Mouse (Mus musculus) c-Kit-negative CD71-positive TER-119-positive erythroid progenitor cells, embryonic 14.5 days (primary cell): ENCODE measurements around the gene Flt3l.
"Not testable (repeated sequence)": the region's sequence is repeated elsewhere in the genome, so short reads cannot be mapped to it uniquely, and the experiment has no call there.

ENCODE experiments used
- DNase-seq: peaks from one replicate; pipeline ENCODE4 v3.0.0-alpha.2; 2013; ENCODE audit warnings: low read depth, low spot score

Gene Flt3l

DNA sequence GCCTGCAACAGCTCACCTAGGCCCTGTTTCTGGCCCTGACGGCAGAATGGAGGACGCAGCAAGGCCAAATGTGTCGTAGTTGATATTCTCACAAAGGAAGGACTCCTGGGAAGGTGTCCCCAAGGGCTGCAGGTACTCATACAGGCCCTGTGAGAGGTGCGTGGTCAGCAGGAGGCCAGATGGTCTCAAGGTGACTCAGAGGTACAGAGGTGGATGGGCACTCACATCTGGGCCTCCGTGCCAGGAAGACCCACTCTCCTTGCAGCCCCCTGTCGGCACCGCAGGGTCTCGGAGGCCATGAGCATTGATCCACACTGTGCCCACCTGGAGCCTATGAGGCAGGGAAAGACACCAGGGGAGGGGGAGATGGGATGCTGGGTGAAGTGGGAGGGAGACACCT, 9.2 kb upstream of the Flt3l start:
- DNase-seq: no peak

DNA sequence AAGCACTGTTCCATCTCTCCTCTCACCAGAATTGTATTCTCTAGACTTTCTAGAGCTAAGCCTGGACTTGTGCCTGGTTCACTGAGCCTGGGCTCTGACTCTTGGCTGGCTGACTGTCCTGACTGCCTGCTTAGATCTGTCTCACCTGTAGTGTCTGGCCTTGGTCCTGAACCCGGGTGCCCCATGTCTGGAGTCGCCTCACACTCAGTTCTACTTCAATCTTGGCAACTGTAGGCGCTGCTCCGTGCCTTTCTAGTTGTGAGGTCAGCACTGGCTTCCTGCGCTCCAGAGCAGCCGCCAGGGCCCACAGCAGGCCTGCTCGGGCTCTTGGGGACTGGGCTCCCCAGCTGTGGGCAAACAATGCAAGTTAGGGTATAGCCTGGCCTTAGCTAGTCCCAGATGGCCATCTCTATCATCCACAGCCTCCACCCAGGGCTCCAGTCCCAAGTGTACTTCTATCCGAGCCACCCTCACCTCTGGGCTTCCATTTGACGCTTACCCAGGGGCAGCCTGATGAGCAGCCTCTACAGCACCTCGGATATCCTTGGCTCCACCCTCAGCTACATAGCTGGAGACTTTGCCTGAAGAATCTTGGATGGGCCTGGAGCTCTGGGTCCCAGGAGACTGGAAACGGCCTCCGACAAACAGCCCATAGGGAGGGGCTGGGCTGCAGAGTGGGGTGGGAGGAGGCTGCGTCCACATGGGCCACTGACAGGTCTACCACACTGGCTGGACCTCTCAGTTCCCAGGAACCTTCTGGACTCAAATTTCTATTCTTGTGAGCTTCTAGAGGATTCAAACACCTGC, 8.3 kb upstream of the Flt3l start:
- DNase-seq: no peak

DNA sequence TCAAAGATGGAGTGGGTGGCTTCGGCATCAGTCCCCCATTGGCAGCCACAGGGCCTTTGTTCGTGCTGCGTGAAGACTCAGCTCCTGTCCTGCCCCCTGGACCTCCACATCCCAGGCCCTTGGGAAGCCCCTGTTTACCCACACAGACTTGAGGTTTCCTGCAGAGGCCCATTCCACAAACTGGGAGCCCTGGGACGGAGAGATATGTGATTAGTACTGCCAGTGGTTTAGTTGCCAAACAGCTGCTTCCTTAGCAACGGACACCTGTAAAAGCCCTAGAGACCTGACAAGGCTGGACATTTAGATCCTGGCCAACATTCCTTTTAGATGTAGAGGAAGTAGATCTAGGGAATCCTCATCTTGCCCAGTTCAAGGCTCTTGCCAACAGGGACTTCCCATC, 5.7 kb upstream of the Flt3l start:
- DNase-seq: no peak

DNA sequence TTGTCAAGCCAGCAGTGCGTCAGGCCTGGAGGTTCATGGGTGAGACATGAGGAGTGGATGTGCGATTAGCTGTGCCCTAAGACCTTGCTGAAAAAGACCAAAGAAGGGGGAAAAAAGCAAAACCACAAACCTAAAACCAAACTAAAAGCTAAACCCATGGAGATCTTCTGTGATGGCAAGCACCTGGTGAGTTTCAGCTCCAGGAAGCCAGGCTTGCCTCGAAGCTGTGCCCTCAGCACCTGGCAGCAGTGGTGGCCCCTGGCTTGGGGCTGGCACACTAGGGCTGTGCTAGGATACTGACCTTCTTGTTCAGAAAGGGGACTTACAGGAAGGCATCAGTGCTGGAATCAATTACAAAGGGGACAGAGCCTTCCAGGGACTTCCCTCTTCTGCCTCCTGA, 5.1 kb upstream of the Flt3l start:
- DNase-seq: no peak

DNA sequence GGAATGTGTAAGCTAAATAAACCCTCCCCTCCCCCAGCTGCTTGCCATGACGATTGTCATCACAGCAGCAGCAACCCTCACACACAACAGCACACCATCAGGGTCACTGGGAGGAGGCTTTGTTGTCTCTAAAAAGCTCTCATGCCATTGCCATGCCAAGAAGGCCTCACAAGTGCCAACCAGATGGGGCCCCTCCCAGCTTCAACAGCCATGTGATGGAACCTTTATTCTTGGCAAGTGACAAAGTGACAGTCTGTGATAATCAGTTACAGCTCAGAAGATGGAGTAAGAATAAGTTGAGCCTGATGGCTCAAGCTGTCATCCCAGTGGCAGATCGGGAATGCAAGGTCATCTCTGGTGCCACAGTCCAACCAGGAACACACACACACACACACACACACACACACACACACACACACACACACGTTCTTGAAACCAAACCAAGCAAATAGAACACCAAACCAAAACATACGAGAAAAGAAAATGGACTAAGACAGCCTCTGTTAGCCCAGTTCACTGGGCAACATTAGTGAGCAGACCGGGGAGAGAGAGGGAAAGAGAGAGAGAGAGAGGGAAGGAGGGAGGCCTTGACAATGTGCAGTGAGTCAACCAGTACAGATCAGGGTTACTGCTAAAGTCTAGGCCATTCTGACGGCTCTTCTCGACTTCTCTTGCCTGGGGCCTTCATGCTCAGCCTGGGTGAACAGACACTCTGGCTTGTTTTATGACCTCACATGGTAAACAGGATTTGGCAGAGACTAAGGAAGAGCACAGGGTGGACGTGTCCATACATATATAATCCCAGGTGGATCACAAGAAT, 3.9 kb upstream of the Flt3l start:
- DNase-seq: no peak

DNA sequence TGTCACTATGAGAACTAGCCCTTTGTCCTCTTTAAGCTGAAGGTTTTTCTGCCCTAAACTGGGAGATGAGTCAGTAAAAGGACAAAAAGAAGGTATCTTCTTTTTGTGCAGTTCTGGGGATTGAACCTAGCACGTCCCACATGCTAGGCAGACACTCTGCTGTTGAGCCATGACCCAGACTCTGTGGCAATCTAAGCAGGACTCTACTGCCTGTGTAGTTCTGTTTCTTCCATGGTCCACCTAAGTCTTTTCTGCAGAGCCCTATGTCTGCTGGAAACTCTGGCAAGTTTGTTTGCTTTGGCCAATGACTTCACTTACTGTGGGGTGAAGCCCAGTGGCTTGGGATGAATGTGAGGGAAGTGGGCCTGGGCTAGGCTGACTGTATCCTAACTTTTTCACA, 2.2 kb upstream of the Flt3l start:
- no peak for DNase-seq

DNA sequence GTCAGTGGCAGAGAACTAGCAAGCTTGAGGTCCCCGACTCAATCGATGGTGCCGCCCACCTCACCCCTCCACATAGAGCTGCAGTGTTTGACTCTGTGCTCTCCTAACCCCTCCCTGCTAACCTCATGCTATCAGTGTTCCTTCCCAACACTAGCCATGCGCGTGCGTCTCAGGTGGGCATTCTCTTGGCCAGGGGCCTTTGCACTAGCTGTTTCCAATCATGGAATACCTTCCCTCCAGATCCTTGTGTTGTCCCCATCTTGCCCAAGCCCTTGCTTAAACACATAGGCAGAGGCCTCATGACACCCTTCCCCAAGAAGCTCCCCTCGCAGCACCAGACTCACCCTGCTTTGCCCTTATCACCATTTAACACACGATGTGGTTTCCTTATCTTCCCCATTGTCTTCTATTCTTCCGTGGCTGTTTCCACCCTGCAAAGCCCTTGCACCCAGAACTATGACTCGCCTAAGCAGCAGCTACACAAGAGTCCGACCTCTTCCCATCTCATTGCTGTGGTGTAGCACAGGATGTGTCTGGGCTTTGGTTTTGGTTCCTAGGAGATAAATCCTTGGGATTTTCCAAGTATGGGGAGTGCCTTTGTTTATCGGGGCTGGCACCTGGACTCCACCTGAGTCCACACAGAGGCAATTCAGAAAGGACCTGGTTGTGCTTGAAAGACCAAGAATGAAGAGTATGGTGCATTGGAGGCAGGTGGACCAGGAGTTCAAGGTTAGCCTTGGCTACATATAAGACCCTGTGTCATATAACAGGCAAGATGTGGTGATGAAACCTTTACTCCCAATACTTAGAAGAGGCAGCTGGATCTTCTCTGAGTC, 1.2 kb upstream of the Flt3l start:
- no peak for DNase-seq

DNA sequence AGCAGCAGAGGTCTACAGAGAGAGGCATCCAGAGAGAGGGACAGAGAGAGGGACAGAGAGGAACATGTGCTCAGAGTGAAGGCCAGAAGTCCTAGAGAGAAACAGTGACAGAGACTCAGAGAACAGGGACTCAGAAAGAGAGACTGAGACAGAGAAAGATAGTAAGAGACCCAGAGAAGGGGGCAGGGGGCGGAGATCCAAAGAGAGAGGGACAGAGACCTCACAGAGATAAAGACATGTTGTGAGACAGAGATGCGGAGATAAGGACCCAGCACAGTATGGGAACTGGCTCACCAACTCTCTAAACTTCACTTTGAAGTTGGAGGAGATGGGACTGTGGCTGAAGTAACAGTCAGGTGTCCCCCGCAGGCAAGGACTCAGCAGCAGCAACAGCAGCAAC, 862 bp downstream of the Flt3l start:
- no peak for DNase-seq

DNA sequence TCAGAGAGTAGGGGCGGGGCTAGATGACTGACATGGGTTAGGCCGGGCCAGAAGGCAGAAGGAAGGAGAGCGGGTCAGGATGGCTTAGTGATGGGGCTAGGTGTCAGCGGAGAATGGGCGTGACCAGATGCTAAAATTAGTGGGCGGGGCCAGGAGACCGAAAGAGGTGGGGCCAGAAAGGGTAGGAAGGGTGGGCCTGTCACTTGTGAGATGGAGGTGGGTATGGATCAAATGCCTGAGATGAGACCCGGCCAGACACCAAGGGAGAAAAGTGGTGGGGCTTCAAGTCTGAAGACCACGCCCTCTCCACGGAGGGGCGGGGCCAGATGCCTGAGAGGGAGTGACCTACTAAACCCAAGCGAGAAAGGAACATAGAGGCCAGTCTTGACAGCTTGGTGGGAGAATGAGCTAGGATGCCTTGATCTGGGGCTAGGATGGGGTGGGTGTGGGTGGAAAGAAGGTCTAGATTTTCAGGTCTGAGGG, 1.6 kb downstream of the Flt3l start:
- DNase-seq: no peak

DNA sequence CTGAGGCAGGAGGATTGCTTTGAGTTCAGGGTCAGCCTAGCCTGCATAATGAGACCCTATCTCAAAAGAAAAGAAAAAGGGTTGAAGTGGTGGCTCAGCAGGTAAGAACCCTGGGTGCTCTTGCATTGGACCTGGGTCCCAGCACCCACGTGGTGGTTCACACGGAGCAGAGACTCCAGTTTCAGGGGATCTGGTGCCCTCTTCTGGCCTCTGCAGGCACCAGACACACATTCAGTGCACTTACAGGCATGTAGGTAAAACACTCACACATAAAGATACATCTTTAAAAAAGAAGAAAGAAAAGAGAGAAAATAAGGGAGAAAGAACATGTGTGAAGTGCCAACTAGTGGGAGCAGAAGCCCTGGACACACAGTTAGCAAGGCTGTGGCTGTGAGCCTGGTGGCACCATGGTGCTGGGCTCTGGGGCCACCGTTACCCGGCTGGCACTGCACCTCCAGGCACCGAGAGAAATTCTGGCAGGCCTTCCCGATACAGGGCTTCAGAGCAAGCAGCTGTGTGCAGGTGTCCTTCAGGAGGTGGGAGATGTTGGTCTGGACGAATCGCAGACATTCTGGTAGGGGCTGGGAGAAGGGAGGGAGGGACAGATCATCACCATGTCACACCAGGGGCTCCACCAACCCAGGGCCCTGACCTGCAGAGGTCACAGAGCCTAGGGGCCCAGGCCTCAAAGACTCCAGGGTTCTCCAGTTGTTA, 2.6 kb downstream of the Flt3l start:
- no peak for DNase-seq

DNA sequence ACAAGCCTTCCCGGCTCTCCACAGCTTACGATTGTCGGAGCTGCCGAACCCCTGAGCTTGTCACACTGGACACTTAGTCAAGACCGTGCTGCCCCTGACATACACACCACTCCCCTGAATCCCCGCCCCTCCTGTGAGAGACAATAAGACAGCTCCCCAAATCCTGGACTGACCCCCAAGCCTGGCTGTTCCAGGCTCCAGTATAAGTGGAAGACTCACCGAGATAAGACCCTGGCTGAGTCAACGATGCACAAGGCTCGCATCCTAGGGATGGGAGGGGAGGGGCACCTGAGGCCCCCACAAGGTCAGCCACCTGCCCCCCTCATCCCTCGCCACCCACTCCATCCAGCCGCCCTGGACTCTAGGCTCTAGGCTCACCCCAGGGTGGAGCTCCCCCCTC, 4.4 kb downstream of the Flt3l start:
- DNase-seq: no peak

DNA sequence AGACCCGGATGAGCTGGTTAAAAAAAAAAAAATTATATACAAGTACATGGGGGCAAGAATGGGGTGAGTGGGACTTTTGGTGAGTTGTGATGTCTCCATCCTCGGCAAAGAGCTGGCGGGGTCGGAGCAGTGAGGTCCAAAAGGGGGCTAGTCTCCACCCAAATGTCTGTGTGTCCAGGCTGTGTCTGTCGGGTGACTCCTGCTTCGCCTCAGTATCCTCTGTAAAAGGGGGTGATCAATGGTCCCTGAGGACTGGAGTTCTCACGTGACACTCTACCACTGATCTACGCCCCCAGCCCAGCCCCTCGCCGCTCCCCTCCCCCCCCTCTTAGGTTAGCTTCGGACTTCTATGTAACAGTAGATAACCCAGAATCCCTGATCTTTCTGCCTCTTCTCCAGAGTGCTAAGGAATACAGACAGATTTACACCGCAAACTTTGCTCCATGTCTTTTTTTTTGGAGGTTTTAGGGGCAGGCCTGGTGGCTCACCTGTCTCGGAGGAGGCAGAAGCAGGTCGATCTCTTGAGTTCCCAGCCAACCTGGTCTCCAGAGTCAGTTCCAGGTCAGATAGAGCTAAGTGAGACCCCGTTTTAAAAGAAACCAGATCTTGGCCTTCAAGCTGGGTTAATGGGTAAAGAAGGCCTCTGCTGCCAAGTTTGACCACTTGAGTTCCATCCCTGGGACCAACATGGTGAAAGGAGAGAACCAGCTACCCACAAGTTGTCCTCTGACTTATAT, 6.3 kb downstream of the Flt3l start:
- DNase-seq: no peak

DNA sequence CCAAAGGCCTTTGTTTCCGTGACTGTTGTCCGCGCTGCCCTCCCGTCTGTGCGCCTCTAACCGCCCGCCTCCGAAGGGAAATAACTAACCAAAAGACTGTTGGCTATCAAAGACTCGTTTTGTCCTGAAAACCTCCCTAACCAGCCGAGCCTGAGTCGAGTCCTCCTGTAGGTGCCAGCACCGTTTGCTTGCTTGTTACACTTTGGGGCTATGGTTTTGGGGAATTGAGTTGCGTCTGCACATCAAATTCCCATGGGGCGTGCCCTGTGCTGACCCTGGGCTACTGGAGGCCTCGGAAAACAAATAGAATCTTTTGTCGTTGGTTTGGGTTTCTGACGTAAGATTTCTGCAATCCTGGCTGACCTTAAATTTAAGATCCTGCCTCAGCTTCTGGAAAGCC, 6.9 kb downstream of the Flt3l start:
- DNase-seq: no peak

DNA sequence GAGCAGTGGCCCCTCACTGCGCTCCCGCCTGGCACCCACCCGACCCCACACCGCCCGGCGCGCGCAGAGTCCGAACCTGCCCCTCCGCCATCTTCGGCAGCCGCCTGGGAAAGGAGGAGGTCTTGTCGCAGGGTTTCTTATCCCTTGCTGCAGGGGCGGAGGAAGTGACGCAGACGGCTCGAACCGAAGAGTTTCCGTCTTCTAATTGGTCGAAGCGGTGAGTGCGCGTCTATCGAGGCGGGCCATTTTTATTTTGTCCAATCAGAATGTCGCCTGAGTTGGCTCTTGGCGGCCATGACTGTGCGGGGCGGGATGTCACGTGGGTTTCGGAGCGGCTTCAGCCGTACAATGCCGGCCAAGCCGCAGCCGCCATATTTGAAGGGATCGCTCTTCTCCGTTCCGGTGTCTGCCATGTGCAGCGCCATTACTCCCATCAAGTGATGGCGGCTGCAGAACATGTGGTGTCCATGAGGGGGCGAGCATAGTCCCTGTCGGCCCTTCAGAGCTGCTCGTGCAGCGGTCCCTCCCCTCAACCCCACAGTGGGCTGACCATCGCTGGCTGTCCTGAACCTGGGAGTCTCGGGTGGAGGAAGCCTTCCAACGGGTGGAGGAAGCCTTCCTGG, 7.5 kb downstream of the Flt3l start, which contains the start of gene Rpl13a:
TSS of gene Rpl13a (minus strand) at position 138 of the 623 bp plus-strand sequence.
- peak; percentile 99 for DNase-seq

DNA sequence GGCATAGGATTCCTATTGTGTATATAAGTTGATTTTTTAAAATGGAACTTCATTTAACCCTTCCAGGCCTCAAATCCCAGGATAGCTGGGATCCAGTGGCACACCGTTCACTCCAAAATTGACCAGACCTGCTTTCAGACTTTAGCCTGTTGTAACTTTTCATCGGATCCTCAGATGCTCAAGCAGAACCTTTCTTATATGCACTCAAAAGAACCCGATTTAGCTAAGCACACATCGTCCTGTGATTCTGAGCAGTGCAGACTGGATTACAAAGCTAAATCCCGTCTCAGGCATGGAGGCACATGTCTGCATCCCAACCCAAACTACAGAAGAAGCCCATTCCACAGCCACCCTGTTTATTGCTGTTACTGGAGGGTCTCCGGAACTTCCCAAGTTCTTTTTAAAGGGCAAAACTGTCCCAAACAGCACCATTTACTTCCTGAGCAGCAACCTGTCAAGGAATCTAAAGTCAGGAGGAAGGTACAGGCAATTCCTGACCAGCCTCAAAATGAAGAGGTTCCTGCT, 8.5 kb downstream of the Flt3l start:
- no peak for DNase-seq

DNA sequence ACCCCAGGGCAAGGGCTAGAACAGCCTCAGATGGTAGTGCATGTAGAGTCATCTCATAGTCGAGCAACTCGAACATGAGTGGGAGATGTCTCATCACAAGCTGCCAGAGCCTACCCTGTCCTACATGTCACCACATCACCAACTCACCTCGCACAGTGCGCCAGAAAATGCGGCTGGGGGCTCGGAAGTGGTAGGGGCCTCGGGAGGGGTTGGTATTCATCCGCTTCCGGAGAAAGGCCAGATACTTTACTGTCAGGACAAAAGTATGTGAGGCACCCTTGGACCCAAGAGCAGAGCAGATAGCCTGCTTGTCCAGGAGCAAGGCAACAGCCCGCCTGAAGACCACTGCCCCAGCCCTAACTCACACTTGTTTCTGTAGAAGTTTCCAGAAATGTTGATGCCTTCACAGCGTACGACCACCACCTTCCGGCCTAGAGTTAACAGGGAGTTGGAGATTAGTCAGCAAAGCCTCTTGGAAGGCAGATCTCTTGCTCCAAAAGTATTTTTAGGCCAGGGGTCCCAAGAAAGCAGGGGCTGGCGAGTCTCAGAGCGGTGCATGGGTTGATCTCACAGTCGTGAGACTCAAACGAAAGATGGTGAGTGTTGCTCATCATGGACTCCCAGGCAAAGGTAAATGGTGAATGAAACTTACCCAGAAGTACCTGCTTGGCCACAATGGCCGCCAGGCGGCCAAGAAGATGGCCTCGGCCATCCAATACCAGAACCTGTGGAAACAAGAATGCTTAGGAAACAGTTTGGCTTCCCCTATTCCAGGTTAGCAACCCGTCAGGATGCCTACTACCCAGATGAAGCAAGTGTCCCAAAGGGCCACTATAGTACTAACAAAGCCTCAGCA, 9.2 kb downstream of the Flt3l start:
- no peak for DNase-seq

DNA sequence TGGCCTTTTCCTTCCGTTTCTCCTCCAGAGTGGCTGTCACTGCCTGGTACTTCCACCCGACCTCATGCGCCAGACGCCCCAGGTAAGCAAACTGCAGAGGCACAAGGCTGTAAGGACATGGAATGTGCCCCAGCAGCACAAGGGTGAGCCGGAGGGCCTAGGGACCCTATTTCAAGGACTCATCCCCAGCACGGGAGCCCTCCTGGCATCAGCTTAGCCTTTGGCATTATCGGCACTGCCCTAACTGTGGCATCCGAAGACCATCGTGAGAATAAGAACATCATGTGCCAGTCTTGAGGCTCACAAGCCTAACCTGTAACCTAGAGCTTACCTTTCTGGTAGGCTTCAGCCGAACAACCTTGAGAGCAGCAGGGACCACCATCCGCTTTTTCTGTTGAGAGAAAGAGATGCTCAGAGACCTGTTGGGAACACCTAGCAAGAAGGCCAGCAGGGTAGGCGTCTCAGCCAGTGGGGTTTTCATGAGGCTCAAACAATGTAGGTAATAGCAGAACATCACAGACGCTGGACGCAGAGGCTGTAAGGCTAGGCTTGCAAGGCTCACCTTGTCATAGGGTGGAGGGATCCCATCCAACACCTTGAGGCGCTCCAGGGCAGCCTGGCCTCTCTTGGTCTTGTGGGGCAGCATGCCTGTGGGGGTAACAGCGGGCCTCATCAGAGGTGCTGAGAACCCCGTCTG, 9.9 kb downstream of the Flt3l start:
- DNase-seq: no peak

DNA sequence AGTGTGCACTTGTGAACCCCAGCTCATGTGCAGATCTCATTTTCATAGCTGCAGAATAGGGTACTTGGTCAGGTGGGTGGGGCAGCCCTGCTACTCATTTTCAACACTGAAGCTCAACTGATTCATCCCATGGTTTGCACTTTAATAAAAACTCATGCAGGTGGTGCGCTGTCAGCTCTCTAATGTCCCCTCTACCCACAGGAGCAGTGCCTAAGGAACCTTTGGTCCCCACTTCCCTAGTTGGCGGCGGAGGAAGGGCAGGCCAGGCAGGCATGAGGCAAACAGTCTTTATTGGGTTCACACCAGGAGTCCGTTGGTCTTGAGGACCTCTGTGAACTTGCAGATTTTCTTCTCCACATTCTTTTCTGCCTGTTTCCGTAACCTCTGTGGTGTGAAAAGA, 10.6 kb downstream of the Flt3l start:
- not testable (repeated sequence) for DNase-seq
